Mouse (Mus musculus): ENCODE measurements around the gene Fbxl17.

- TF ChIP-seq CTCF (IDR thresholded peaks at IDR 0.05; ENCODE audit: borderline replicate concordance, control insufficient read depth, extremely low read depth, insufficient read depth, low read length, poor library complexity) (no peak), POLR2A (IDR thresholded peaks at IDR 0.05; ENCODE audit: control insufficient read depth, extremely low read depth, insufficient read depth, low read length, poor library complexity) (no peak)
These were observed 282.8 kb downstream of the Fbxl17 start for GRCm38 (mm10) chr17:63217016-63217415.
